Mouse (Mus musculus): ENCODE results near the gene Psma3. TPM values are rescaled to one million over a fixed set of nuclear protein-coding genes. Genes with fewer than 3 reads are reported as not detected.

Psma3 gene
- 198 TPM for polyA plus RNA-seq (2014; fragmentation: Illumina TruSeq; extraction: RNeasy Lipid Tissue Mini Kit (QIAGEN cat#74804); ENCODE audit: low read depth, low replicate concordance)

DNA sequence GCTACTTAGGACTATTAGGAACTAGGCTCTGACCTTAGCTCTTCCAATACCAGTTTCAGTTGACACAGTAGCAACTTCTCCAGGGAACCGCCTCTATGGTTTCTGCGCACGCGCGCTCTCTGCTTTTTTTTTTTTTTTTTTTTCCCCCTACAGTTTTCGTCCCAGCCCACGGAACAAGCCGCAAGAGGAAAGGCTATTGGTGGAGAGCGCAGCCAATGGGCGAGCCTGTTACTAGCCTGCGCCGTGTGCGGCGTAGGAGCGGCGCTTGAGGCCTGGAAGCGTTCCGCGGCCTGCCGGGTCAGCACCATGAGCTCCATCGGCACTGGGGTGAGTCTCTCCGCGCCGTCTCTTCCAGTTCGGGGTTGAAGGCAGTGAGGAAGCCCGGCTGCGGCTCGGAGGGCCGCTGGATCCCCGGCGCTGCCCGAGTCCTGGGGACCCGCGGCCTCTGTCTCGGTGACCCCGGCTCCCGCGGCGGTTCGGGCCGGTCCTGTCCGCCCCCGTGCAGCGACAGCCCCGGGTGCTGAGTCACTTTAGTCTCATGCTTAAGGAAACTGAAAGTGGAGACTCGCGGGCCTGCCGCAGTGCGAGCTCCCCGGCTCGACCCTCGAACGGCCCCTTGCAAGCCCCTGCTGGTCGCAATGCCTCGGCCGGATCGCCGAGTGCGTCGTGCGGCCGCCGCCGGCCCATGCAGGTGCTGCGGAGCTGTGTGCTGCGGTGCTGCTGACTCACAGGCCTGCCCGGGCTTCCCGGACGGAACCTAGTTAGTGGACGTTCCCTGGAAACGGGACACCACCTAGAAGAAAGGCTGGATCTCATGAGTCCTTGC, at the start of gene Psma3:
Gene Psma3, plus strand, starts transcription at position 181 of the 826 bp plus-strand sequence.

DNA sequence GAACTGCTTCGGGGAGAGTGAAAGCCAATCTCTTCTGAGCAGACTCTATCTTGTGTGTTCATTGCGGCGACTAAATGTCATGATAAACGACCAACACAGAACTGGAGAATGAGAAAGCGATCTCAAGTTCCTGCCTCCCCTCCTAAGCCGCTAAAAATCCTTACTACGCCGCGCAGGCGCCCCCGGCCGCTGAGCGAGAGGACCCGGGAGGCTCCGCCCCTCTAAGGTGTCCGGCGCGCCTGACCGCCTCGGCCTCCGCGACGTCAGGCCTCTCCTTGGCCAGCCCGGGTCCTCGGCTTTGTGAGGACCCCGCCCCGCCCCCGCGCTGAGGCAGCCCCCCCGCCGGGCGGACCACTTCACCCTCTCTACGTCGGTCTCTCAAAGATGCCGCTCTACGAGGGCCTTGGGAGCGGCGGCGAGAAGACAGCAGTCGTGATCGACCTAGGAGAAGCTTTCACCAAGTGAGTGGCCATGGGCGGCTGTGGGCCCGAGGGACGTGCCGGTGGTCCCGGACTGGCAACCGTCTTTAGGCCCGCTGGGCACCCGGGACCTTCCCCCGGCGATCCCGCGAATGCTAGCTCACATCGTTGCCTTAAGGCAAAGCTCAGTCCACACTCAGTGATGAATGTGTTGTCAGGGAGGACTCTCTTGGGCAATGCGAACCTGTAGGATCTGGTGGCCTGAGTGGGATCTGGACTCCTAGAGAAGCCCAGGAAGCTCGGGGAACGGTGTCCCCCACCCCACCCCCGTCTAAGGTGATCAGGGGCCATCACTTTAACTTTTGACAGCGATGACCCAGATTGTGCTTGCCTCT, 36.6 kb upstream of the Psma3 start, which contains the start of gene Actr10:
Gene Actr10, plus strand, starts transcription at position 287 of the 814 bp plus-strand sequence.

DNA sequence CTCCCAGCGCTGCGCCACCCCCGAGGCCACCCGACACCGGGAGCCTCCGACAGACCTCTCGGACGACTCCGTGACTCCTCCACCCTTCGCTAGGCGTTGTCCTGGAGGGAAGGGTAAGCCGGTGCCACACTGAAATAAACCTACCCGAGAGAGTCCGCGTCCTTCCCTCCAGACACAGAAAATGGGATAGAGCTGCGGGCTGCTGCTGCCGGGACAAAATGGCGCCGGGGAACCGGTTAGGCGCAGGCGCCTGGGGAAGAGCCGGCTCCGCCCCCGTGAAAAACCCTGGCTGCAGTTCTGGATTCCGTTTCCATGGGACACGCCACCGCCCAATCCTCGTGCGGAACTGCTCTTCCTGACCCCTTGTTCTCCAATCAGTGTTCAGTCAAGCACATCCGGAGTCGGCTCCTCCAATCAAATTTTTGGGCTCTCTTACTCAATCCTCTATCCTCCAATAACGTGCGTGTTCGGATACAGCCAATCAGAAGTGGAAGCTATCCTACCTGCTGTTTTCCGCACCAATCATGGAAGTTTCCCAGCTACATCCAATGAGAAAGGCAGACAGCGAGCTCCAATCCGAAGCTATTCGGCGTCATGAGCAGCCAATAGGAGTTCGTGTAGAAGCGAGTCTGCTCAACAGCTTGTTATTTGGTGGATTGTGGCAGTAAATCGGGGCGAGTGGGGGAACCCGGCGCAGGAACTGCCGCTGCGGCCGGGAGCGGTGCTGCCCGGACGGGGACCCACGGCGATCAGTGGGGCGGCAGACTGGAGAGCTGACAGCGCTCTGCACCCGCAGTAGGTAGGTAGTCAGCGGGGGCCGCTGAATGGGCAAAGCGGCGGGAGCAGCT, 41.2 kb downstream of the Psma3 start, which contains the start of gene Arid4a:
Gene Arid4a, plus strand, starts transcription at position 628 of the 848 bp plus-strand sequence.

Other genes starting within 250 kb of the Psma3 start
- gene Frmd6, start 149.1 kb upstream of the Psma3 start, polyA plus RNA-seq (2014; fragmentation: Illumina TruSeq; extraction: RNeasy Lipid Tissue Mini Kit (QIAGEN cat#74804); ENCODE audit: low read depth, low replicate concordance), result 28.1 TPM
- gene Actr10, start 36.8 kb upstream of the Psma3 start, polyA plus RNA-seq (2014; fragmentation: Illumina TruSeq; extraction: RNeasy Lipid Tissue Mini Kit (QIAGEN cat#74804); ENCODE audit: low read depth, low replicate concordance), result 90.8 TPM
- 11.7 TPM for gene Arid4a, start 41.4 kb downstream of the Psma3 start, polyA plus RNA-seq (2014; fragmentation: Illumina TruSeq; extraction: RNeasy Lipid Tissue Mini Kit (QIAGEN cat#74804); ENCODE audit: low read depth, low replicate concordance)
- gene Tomm20l, start 136.8 kb downstream of the Psma3 start, polyA plus RNA-seq (2014; fragmentation: Illumina TruSeq; extraction: RNeasy Lipid Tissue Mini Kit (QIAGEN cat#74804); ENCODE audit: low read depth, low replicate concordance), result not detected
- 47.4 TPM for gene Timm9, start 162.1 kb downstream of the Psma3 start, polyA plus RNA-seq (2014; fragmentation: Illumina TruSeq; extraction: RNeasy Lipid Tissue Mini Kit (QIAGEN cat#74804); ENCODE audit: low read depth, low replicate concordance)
- gene 2700049A03Rik, start 162.2 kb downstream of the Psma3 start, polyA plus RNA-seq (2014; fragmentation: Illumina TruSeq; extraction: RNeasy Lipid Tissue Mini Kit (QIAGEN cat#74804); ENCODE audit: low read depth, low replicate concordance), result 2.8 TPM